Mouse (Mus musculus) gastrocnemius, postnatal 4 days (tissue): Measurements from ENCODE around the gene Hist1h2ah. TPM values are rescaled to one million over a fixed set of nuclear protein-coding genes. Genes with fewer than 3 reads are reported as not detected.
A peak's percentile ranks its signal among the peaks of the same experiment; 100 is the strongest.

Experiments used
- DNase-seq, 2 experiments: peaks; one replicate each; pipeline ENCODE4 v3.0.0; 2021 to 2022; ENCODE audit warnings: low spot score in 2 of 2, mixed read lengths in 2 of 2
- total RNA-seq, 2 experiments: library from RNA; stranded (reverse); gene quantifications; 2 replicates each; pipeline ENCODE4 v1.2.3; 2021

Gene Hist1h2ah
- total RNA-seq, 2 experiments from 2014 or later = 276 to 360 TPM

DNA sequence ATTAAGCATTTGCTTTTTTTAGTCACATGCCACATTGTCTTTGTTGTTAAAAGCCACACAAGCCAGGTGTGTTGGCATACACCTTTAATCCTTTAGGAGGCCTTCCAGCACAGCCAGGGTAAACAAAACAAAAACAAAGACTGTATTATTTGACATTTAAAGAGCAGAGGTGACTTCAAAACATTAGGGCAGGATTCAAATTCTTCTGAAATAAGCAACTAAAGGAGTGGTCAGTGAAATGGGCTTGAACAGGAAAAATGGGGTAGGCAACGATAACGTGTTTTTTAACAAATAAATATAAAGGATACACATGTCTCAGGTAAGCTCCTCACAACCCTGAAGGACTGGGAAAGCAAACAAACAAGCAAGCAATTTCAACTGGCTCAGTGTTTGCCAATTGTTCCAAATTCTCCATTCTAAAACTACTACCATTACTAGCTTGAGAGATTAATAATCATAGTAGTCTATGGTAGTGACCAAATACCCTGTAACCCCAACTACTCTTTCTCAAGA lies 4.6 kb upstream of the Hist1h2ah start:
- no peak for DNase-seq

DNA sequence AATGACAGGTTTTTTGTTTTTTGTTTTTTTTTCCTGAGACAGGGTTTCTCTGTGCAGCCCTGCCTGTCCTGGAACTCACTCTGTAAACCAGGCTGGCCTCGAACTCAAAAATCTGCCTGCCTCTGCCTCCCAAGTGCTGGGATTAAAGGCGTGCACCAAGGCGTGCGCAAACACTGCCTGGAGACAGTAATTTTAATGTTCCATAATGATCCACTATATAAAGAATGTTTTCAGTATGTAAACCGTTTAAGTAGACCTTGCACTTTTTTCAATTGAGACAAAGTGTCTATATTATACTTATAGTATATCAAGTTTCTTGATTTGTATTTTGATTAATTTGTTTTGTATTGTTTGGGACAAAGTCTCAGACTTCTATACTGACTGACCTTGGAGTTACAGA lies 4.0 kb upstream of the Hist1h2ah start:
- no peak for DNase-seq

- DNase-seq = no peak
Observed at GRCm38 (mm10) chr13:22037415-22037814, 2.0 kb upstream of the Hist1h2ah start.

GRCm38 (mm10) chr13:22036986-22037385 lies 1.6 kb upstream of the Hist1h2ah start:
- DNase-seq = no peak

DNA sequence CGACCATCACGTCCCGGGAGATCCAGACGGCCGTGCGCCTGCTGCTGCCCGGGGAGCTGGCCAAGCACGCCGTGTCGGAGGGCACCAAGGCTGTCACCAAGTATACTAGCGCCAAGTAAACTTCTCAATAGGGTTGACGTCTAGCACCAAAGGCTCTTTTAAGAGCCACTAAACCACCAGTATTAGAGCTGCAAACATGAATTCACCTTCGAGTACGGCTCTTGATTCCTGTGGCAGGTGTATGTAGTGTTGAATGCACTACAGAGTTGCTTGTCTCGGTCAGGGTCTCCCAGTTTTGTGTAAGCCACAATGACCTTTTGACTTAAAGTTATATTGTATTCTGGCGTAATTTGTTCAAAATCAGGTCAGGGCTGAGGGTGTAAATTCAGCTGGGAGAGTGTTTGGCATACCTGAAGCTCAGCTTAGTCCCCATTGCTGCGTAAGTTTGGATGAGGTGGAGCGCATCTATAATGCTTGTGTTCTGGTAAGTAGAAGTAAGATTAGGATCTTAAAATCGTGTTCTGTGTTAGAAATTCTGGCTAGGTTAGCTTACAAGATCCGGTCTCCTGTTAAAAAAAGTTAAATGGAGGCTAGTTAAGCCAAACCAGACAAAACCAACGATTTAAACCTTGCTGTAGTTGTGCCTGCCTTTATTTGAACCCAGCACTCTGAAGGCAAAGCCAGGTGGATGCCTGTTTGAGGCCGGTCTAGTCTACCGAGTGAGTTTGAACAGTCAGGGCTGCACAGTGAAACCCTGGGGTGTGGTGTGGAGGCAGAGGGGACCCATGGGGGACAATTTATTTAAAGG lies 985 bp upstream of the Hist1h2ah start:
- DNase-seq = no peak

DNA sequence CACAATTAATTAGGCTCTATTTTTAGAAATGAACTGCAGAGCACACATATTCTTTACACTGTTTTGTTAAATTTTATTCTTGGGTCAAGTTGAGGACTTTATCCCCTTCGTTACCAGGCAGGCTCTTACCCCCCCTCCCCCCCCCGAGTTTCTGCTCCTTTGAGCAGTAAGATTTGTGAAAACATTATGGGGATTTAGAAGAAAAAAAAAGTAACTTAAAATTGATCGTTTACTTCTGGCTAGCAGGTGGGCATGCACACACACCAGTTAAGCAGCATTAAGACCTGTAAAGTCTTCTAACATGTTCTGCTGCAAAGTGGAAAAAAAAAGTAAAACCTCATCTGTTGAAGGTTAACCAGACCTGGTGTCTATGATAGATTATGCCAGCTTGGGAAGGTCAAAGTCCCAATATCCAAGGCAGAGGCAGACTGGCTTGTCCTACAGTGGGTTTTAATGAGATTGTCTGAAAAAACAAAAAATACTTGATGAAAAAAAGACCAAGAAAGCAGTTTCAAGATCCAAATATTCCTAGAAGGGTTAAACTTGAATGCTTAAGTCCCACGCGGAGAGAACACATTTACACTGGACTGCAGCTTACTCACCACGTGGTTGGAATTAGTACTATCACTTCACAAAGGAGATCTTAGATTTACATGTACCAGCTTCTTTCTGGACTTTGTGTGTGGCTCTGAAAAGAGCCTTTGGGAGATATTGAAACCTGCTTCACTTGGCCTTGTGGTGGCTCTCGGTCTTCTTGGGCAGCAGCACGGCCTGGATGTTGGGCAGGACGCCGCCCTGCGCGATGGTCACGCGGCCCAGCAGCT lies 713 bp downstream of the Hist1h2ah start:
- no peak for DNase-seq

- no peak for DNase-seq
Observed at GRCm38 (mm10) chr13:22033741-22034442, 1.5 kb downstream of the Hist1h2ah start.

GRCm38 (mm10) chr13:22030493-22030892 lies 4.9 kb downstream of the Hist1h2ah start:
- no peak for DNase-seq

GRCm38 (mm10) chr13:22029928-22030327 lies 5.4 kb downstream of the Hist1h2ah start:
- no peak for DNase-seq

DNA sequence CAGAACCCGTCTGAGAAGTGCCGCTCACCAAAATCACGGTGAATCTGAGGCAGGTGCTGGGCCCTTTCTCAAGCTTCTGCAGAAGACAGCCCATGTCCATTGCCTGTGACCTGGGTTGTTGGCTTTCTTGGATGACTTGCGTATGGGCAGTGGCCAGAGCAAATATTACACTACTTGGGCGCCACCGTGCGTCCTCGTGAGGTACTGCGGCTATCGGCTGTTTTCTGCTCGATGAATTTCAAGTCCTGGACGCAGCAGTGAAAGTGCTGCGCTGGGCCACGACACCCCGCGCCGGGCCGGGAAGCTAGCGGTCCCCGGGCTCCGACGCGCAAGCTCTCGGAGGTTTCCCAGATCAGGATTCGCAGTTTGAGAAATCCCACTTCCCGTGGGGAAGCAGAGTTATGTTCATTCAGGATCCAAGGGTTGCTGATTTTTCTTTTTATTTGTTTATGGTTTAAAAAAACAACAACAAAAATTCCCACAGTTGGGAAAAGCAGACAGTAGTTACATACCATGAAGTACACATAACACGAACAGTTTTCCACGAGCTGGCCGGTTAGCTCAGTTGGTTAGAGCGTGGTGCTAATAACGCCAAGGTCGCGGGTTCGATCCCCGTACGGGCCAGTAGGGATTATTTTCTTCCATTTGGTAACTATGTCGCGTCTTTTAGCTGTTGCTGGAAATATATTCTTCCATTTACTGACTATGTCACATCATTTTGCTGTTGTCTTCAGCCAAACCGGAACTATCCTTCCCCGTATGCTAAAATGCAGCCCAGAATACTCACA lies 6.5 kb downstream of the Hist1h2ah start:
- peak; percentile 83 to 92 for DNase-seq

GRCm38 (mm10) chr13:22026058-22027031 lies 9.0 kb downstream of the Hist1h2ah start:
- peak; percentile 69 to 80 for DNase-seq

DNA sequence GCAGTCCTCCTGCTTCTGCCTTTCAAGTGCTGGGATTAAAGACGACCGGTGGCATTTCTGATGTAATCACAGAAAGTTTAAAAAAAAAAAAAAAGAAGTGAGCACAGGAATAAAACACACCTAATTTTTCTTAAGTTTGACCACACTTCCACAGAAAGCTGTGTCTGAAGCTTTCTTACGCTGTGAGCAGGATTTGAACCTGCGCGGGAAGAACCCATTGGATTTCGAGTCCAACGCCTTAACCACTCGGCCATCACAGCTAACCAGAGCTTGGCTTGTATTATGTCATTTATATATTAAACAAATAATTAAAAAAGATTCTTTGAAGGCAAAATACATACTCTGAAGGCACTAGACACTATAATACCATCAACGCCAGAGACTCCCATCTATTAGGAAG lies 13.1 kb downstream of the Hist1h2ah start:
- DNase-seq = peak in 1 of 2 experiments; percentile 67

DNA sequence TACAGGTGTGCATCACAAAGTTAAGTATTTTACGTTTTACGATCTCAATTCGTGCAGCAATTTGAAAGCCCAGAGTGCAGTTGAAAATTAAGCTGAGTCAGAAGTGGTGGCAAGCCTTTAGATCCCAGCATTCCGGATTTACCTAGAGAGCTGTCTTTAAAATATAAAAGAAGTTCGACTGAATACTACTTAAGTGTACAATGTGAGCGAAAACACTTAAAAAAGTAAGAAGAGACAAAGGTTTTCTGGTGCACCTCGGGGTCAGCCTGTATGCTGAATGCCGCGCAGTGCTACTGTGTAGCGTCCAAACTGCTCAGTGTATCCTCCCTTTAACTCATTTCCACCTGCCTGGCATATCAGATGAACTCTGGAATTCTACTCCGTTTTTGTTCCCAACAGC lies 13.8 kb downstream of the Hist1h2ah start:
- DNase-seq = no peak

- DNase-seq = peak; percentile 42 to 56
Observed at GRCm38 (mm10) chr13:22020901-22021339, 14.4 kb downstream of the Hist1h2ah start.

DNA sequence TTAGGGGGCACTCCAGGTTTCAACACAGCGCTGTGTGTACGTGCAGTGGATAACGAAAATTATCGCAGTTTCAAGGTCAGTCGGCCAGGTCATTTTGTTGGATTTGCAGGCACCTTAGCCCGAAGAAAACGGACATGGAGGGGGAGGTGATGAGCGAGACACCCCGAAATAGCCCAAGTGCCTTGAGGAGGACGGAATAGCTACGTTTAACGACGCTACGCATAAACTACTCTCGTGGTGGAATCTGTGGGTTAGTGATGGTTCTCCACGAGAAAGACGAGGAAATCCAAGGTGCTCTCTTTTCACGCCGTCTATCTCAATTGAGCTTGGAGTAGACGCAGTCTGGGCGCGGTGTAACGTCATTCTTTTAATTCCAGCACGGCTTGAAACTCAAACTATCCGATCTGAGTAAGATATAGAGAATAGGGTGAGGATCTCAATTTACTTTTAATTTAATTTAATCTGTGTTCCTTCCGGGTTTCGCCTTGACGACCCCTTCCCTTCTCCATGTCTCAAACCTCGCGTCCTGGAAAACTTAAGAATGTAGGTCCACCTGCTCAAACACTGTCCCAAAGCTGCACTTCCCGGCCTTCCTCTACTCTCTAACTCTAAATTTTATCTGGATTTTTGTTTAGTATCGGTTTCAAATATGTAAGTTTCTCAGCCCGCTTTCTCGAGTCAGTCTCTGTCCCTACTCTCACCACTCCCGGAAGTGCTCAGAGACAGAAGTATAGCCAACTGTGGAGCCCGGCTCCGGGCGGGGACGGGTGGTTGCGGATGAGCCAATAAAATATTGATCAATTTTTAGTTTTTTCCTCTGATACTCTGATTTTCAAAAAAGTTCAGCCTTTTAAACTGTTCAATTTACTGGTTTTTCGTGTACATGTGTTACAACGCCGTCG lies 15.2 kb downstream of the Hist1h2ah start:
- no peak for DNase-seq

DNA sequence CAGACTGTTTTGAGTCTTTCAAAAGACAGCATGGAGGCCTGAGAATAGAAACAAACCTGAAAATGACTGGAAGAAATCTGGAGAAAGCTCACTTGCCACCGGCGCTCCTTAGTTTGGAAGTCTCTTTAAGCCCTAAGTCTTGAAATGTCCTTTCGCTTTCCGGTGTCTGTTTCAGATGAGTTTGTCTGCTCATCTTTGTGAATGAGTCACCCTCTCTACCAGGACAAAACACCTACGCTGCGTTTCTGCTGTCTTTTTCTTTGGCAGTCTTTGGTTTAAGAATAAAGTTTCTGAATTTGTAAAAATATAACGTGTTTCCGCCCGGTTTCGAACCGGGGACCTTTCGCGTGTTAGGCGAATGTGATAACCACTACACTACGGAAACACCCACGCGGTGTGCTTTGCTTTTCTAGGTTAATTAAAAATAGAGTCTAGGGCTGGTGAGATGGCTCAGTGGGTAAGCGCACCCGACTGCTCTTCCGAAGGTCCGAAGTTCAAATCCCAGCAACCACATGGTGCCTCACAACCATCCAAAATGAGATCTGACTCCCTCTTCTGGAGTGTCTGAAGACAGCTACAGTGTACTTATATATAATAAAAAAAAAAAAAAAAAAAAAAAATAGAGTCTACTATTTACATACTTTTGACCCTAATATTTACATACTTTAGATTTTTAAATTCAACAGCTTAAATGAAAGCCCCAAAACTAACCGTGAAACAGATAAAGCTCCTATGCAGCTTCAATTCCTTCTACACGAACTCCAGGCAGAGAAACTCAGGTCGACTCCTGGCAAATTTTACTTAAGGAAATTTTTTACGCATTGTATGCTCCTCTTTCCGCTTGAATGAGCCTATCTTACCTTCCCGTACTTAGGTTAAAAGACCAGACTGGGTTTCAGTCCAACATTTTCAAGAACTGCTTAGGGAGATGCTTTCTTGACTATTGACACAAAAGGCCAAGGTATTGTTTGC lies 19.6 kb downstream of the Hist1h2ah start:
- peak; percentile 46 to 50 for DNase-seq

DNA sequence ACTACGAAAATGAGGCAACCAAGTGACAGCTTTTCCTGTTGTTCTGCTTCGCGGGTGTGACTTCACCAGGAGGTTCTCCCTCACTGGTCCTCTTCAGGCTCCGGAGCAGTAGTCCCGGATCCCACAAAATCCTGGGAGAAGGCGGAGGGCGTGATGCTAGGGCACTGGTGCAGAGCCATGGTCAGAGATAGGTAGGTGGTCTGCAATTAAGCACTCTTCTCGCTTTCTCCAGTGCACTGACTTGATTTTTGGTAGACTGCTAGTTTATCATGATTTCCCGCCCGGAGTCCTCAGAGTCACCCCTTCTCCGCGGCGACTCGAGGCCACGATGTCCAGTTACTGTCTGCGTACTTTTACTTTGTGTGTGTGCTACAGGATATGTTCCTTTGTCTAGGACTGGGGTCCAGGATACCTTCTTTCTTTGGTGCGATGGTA lies 20.9 kb downstream of the Hist1h2ah start:
- no peak for DNase-seq
